15 mouse cellular contexts compared by ENCODE assay signal in genomic region chr8:115645139-115645538, GRCm38 (mm10).
"Had no signal": no experiment of that assay in that cellular context is flagged by ENCODE, and none has a peak within 500 bp of the region (broad histone marks: within the 10 kb centered on the region; RNA-seq: fewer than 3 reads in every experiment).

No protein-coding gene starts in this region.

- H3K27me3 ChIP-seq: limb, embryonic 15.5 days; liver, embryonic 13.5 days; lung, embryonic 15.5 days; megakaryocyte, embryonic 14.5 days; midbrain, embryonic 15.5 days; neural tube, embryonic 12.5 days had no signal

- H3K4me1 ChIP-seq: limb, embryonic 15.5 days; liver, embryonic 13.5 days; megakaryocyte, embryonic 14.5 days; midbrain, embryonic 15.5 days; neural tube, embryonic 12.5 days had no signal

- H3K4me3 ChIP-seq: left cerebral cortex, adult 2 months; limb, embryonic 15.5 days; liver, embryonic 13.5 days; lung, embryonic 15.5 days; megakaryocyte, embryonic 14.5 days; midbrain, embryonic 15.5 days; neural tube, embryonic 12.5 days had no signal

- H3K9me3 ChIP-seq: limb, embryonic 15.5 days; liver, embryonic 13.5 days; lung, embryonic 15.5 days; midbrain, embryonic 15.5 days; neural tube, embryonic 12.5 days had no signal

- H3K36me3 ChIP-seq: limb, embryonic 15.5 days; liver, embryonic 13.5 days; lung, embryonic 15.5 days; midbrain, embryonic 15.5 days; neural tube, embryonic 12.5 days had no signal

- DNase-seq: kidney, postnatal 25 days; liver, embryonic 13.5 days; liver, postnatal 0 days; lung, postnatal 14 days; spleen, adult 18-20 months; thymus, adult 18-20 months; thymus, postnatal 14 days had no signal

- H3K4me2 ChIP-seq: limb, embryonic 15.5 days; liver, embryonic 13.5 days; lung, embryonic 15.5 days; midbrain, embryonic 11.5 days; midbrain, embryonic 15.5 days; neural tube, embryonic 12.5 days had no signal

- H3K27ac ChIP-seq: left cerebral cortex, adult 2 months; limb, embryonic 15.5 days; liver, embryonic 13.5 days; lung, embryonic 15.5 days; macrophage; midbrain, embryonic 15.5 days; neural tube, embryonic 12.5 days had no signal

- ATAC-seq: liver, postnatal 0 days; midbrain, embryonic 15.5 days had no signal

- H3K9ac ChIP-seq: limb, embryonic 15.5 days; liver, embryonic 13.5 days; liver, postnatal 0 days; lung, embryonic 15.5 days; midbrain, embryonic 15.5 days; neural tube, embryonic 12.5 days had no signal
